18 mouse cellular contexts compared by ENCODE assay signal in the genomic region with DNA sequence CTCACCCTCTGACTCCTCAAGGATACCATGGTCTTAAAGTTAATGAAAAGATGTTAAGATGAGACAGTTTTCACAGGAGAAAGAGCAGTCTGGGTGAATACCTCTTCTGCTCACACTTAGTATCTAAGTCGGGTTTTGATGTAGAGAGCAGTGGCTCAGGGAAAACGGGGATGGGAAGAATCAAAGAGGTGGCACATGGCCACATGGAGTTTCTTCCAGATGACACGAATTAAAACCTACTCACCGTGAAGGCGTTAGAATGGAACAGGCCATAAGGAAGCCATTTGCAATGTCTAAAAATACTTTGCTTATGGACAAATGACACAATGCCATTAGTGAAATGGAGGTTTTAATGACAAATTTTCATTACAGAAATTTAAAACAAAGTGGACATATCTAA. TPM values are rescaled to one million over a fixed set of nuclear protein-coding genes. Genes with fewer than 3 reads are reported as not detected.
"Had no signal": no experiment of that assay in that cellular context is flagged by ENCODE, and none has a peak within 500 bp of the region (broad histone marks: within the 10 kb centered on the region; RNA-seq: fewer than 3 reads in every experiment).

No protein-coding gene starts in this region.

- H3K27me3 ChIP-seq: liver, embryonic 15.5 days; neural tube, embryonic 12.5 days; stomach, embryonic 15.5 days had no signal

- H3K4me1 ChIP-seq: liver, embryonic 15.5 days; neural tube, embryonic 12.5 days; stomach, embryonic 15.5 days had no signal

- H3K4me3 ChIP-seq: layer of hippocampus, adult 2 months; limb, embryonic 10.5 days; liver, embryonic 15.5 days; neural tube, embryonic 12.5 days; stomach, embryonic 15.5 days had no signal

- H3K36me3 ChIP-seq: limb, embryonic 10.5 days; liver, embryonic 15.5 days; neural tube, embryonic 12.5 days; stomach, embryonic 15.5 days had no signal

- H3K9ac ChIP-seq: liver, embryonic 15.5 days; neural tube, embryonic 12.5 days; stomach, embryonic 15.5 days had no signal

- DNase-seq: kidney, adult 9 months; kidney, postnatal 10 days; kidney, postnatal 4 days; lung, adult 2 months; lung, postnatal 36 days; right cerebral cortex, postnatal 14 days; thymus, adult 2 months; thymus, postnatal 25 days had no signal

- ATAC-seq: lung, postnatal 0 days had no signal

- H3K27ac ChIP-seq: layer of hippocampus, adult 2 months; limb, embryonic 10.5 days; liver, embryonic 15.5 days; neural tube, embryonic 12.5 days; stomach, embryonic 15.5 days had no signal

- H3K4me2 ChIP-seq: liver, embryonic 11.5 days; liver, embryonic 15.5 days; neural tube, embryonic 12.5 days; stomach, embryonic 15.5 days had no signal

- H3K9me3 ChIP-seq: limb, embryonic 10.5 days; liver, embryonic 15.5 days; neural tube, embryonic 12.5 days; stomach, embryonic 15.5 days had no signal

RNA-seq across cellular contexts. Expression of gene Tram1l1, which starts 50.1 kb away (rescaled TPM):
- total RNA-seq: megakaryocyte progenitor cell, adult 5-6 weeks; monocyte, adult 5-6 weeks; neutrophil, adult 5-6 weeks had no signal
